Mouse (Mus musculus) kidney, adult 2 months (tissue): ENCODE measurements at regions not wholly inside any gene's neighbourhood (a gene's known extent, or its start where the extent isn't known, plus 50 kb on each side); places are given as distances from the start of the nearest gene placed in this dataset.

Experiments
- CTCF ChIP-seq: fragments of 200-500 bp; conservative IDR thresholded peaks from 2 replicates; pipeline ENCODE4 v1.5.1; 2011; ENCODE audit warnings: low read depth, mild to moderate bottlenecking, control low read depth, low read length, moderate library complexity, mixed read lengths; ENCODE audit not compliant: insufficient read depth, insufficient read length
- POLR2A ChIP-seq: fragments of 200-500 bp; IDR thresholded peaks from one replicate; pipeline ENCODE4 v1.6.1; 2011; ENCODE audit warnings: low read depth, low read length, control low read depth

- no peak for TF ChIP-seq POLR2A
- TF ChIP-seq CTCF: no peak
Observed at GRCm38 (mm10) chr2:133235175-133235920, 289.6 kb upstream of the Fermt1 start.
